Mouse (Mus musculus) ES-E14 (cell line): Measurements from ENCODE around the gene Mphosph9.

Experiments used
- CHD2 ChIP-seq: IDR thresholded peaks from 2 replicates; pipeline ENCODE4 v1.6.1; 2014; ENCODE audit warnings: mild to moderate bottlenecking, low read depth, low read length, inconsistent platforms
- HCFC1 ChIP-seq: IDR thresholded peaks from 2 replicates; pipeline ENCODE4 v1.6.1; 2012; ENCODE audit warnings: low read length, inconsistent platforms, borderline replicate concordance; ENCODE audit not compliant: insufficient read depth
- ZC3H11A ChIP-seq: IDR thresholded peaks from 2 replicates; pipeline ENCODE4 v1.6.1; 2012; ENCODE audit warnings: low read depth, mild to moderate bottlenecking, inconsistent platforms, low read length, borderline replicate concordance
- ZNF384 ChIP-seq: IDR thresholded peaks from 2 replicates; pipeline ENCODE4 v1.6.1; 2012; ENCODE audit warnings: low read depth, low read length, inconsistent platforms

DNA sequence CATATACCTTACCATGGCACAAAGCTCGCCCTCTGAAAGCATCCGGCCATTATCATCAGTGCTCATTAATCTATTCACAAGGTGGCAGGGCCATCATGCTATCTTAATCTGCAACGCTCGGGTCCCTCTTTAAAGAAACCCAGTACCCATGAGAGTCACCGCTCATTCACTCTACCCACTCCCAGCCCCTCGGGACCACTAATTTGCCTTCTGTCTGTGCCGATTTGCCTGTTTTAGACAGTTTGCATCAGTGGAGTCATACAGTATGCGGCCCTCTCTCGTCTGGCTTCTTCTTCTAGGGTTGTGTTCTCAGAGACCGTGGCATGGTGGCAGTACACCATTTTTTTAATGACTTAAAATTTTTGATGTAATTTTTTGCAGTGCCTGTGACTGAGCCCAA is 108.3 kb downstream of the Mphosph9 start:
- TF ChIP-seq CHD2 (no peak), ZC3H11A (no peak), HCFC1 (no peak), ZNF384 (no peak)
